Mouse (Mus musculus): ENCODE data around the gene Ugt1a1.

DNA sequence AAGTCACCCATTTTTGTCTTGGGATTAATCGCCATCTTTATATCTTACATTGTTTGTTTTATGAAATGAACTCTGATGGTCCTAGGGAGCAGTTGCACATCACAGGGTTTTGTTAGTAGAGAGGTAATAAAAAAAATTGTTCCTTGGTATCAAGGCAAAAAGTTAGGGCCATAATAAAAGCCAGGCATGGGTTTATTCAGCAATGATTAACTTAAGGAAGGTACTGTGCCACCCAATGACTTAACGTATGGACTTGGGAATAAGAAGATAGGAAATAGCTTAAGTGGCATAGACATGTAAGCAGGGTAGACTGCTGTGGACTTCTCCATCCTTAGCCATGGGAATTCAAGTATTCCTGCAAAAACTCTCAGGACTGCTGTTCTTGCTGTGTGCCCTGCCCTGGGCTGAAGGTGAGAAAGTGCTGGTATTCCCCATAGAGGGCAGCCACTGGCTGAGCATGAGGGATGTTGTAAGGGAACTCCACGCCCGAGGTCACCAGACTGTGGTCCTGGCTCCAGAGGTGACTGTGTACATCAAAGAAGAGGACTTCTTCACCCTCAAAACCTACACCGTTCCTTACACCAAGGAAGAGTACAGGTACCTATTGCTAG lies 25.3 kb upstream of the Ugt1a1 start:
- TF ChIP-seq CTCF (conservative IDR thresholded peaks at IDR 0.05; ENCODE audit: insufficient read depth, insufficient read length, low read depth, low read length) (no peak), POLR2A (IDR thresholded peaks at IDR 0.05; ENCODE audit: low read depth, low read length) (no peak)
